Mouse (Mus musculus) heart, postnatal 0 days (tissue): ENCODE measurements around the gene Hcn2.

Source experiments
- CTCF ChIP-seq: IDR thresholded peaks from 2 replicates; pipeline ENCODE4 v1.5.1; 2016; ENCODE audit warnings: antibody characterized with exemption, control low read depth, low read depth
- EP300 ChIP-seq: IDR thresholded peaks from 2 replicates; pipeline ENCODE4 v1.6.1; 2016; ENCODE audit warnings: antibody characterized with exemption, low read depth

DNA sequence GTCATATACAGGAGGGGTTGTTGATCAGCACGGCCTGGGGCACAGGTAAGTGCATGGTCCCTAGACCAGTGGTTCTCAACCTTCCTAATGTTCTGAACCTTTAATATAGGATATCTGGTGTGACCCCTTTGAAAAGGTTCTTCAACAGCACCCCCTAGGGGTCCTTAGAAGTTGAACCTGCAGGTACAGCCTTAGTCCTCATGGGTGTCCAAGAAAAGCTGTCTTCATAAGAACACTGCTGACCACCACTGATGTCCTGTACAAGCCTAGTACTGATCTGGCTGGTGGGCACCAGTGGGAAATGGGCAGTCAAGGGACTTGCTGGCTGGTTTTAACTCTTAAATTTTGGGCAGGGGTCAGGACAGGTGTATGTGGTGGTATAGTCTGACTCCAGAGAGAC lies 4.4 kb upstream of the Hcn2 start:
- TF ChIP-seq CTCF (peak; percentile 20; the same call in 1 of the 2 replicates), EP300 (no peak)
